Mouse (Mus musculus): ENCODE data around the gene Ephx4. TPM values are rescaled to one million over a fixed set of nuclear protein-coding genes. Genes with fewer than 3 reads are reported as not detected.

Ephx4 gene
- 10.0 and 10.3 TPM in 2 replicates for polyA plus RNA-seq (2012; rRNA removed)

GRCm38 (mm10) chr5:107402436-107402835, at the start of gene Ephx4:
Ephx4 (plus strand) TSS chr5:107402736.

GRCm38 (mm10) chr5:107431249-107431648, 28.7 kb downstream of the Ephx4 start, which contains the start of gene Lpcat2b:
Lpcat2b (plus strand) TSS chr5:107431549.

GRCm38 (mm10) chr5:107437464-107438281, 35.1 kb downstream of the Ephx4 start, which contains the start of gene Btbd8:
Btbd8 (plus strand) TSS chr5:107437997.

Other genes starting within 250 kb of the Ephx4 start
- 3.7 and 4.2 TPM in 2 replicates for gene Tgfbr3, start 113.1 kb upstream of the Ephx4 start, polyA plus RNA-seq (2012; rRNA removed)
- gene Brdt, start 71.6 kb upstream of the Ephx4 start, polyA plus RNA-seq (2012; rRNA removed), result 6.3 and 6.4 TPM in 2 replicates
- 0.03 TPM in 1 of 2 replicates, not detected in the other for gene Lpcat2b, start 28.8 kb downstream of the Ephx4 start, polyA plus RNA-seq (2012; rRNA removed)
- 24.9 and 26.3 TPM in 2 replicates for gene Btbd8, start 35.3 kb downstream of the Ephx4 start, polyA plus RNA-seq (2012; rRNA removed)
- 0.23 and 0.45 TPM in 2 replicates for gene Gm42669, start 104.9 kb downstream of the Ephx4 start, polyA plus RNA-seq (2012; rRNA removed)
- 0.27 and 0.37 TPM in 2 replicates for gene 1700028K03Rik, start 132.0 kb downstream of the Ephx4 start, polyA plus RNA-seq (2012; rRNA removed)
- gene Rpap2, start 194.6 kb downstream of the Ephx4 start, polyA plus RNA-seq (2012; rRNA removed), result 12.0 and 13.0 TPM in 2 replicates
- gene Glmn, start 195.2 kb downstream of the Ephx4 start, polyA plus RNA-seq (2012; rRNA removed), result 20.4 and 21.7 TPM in 2 replicates